Mouse (Mus musculus): Measurements from ENCODE around the gene Fes. TPM values are rescaled to one million over a fixed set of nuclear protein-coding genes. Genes with fewer than 3 reads are reported as not detected.

Fes gene
- polyA plus RNA-seq, 1 experiment from 2014 or later, result 6.2 TPM

DNA sequence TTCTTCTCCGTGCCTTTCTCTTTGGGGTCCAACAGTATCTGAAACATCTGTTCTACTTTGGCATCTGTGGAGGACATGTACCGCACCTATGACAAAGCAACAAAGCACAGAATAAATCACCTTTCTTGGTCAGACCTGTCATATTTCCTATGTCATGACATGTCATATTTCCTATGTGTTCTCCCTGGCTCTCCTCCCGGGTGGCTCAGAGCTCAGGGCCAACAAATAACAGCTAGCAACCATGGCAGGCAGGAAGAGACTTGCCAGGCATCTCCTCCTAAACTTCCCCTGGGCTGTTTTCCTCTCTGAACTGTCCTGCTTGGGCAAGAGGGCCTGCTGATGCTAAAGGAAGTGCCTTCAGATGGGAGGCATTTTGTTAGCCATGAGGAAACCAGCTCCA is 50.8 kb downstream of the Fes start:
- ATAC-seq (ENCODE audit: low read depth), result no peak
- no peak overlapping the region for H3K27ac ChIP-seq (replicated peaks)
- H3K4me2 ChIP-seq, result no peak overlapping the region
- H3K27me3 ChIP-seq, result no peaks in the 10 kb centered on the region
- WGBS, result 94% methylated on average over 3 of the region's 3 CpGs
- peaks cover 61% of the 10 kb centered on the region for H3K36me3 ChIP-seq
- no peak overlapping the region for H3K9ac ChIP-seq
- H3K9me3 ChIP-seq, result no peaks in the 10 kb centered on the region
- H3K4me1 ChIP-seq (replicated peaks), result peaks cover 51% of the 10 kb centered on the region
- no peak overlapping the region for H3K4me3 ChIP-seq

DNA sequence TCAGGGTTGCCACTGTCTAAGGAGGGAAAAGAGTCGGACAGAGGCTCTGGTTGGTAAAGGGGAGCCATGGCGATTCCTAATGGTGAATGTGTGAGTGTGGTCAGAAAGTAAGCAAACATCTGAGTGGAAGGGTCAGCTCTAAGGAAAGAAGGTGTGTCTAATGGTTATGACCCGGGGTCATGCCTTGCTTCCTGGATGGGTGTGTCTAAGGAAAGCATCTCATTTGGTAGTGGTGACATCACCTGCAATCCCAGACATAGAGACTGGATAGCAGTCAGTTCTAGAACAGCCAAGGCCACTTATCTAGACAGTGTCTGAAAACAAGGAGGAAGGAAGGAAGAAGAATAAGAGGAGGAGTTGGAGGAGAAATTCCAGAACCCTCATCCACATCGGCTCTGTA is 52.9 kb downstream of the Fes start:
- H3K4me1 ChIP-seq (replicated peaks), result peaks cover 34% of the 10 kb centered on the region
- H3K4me3 ChIP-seq, result no peak overlapping the region
- peaks cover 82% of the 10 kb centered on the region for H3K36me3 ChIP-seq
- WGBS, result 96% methylated on average over 4 of the region's 4 CpGs
- H3K4me2 ChIP-seq, result no peak overlapping the region
- H3K9ac ChIP-seq, result no peak overlapping the region
- no peak overlapping the region for H3K27ac ChIP-seq (replicated peaks)
- H3K27me3 ChIP-seq, result no peaks in the 10 kb centered on the region
- no peaks in the 10 kb centered on the region for H3K9me3 ChIP-seq
- ATAC-seq (ENCODE audit: low read depth), result no peak

DNA sequence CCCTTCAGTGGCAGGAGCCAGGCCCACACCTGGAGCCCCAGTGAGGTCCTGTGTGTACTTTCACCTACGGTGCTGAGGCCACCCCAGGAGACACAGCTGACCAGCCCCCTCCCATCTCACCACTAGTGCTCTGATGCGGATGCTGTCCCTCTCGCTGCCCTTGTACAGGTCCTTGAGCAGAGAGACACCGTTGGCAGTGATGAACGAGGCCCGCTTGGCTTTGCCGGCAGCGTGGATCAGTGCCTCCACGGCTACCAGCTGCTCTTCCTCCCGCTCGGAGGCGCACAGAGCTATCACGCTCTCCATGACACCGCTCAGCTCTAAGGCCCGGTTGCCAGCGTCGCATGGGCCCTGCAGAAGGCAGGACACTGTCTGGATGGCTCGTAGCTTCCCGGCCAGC is 56.3 kb downstream of the Fes start:
- no peak overlapping the region for H3K9ac ChIP-seq
- H3K4me3 ChIP-seq, result no peak overlapping the region
- WGBS, result 92% methylated on average over 19 of the region's 19 CpGs
- H3K9me3 ChIP-seq, result no peaks in the 10 kb centered on the region
- peaks cover 100% of the 10 kb centered on the region for H3K36me3 ChIP-seq
- no peaks in the 10 kb centered on the region for H3K27me3 ChIP-seq
- no peak overlapping the region for H3K27ac ChIP-seq (replicated peaks)
- H3K4me2 ChIP-seq, result no peak overlapping the region
- H3K4me1 ChIP-seq (replicated peaks), result peaks cover 10% of the 10 kb centered on the region
- ATAC-seq (ENCODE audit: low read depth), result no peak

DNA sequence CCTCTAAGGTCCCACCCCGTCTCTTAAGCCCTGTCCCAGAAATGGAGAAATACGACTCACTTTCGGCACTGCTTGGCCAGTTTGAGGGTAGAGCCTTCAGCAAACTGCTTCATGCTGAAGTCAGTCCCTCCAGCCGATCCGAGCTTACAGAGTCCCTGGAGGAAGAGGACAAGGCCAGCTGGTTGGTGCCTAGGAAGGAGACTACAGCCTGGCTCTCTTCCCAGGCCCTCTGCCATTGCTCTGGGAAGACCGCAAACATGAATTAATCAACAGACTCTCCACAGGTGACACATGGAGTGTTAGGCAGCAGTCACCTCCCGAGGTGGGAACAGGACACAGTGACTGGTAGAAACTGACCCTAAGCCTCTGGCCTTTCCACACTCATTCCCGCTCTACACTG is 57.5 kb downstream of the Fes start:
- no peak overlapping the region for H3K27ac ChIP-seq (replicated peaks)
- H3K4me2 ChIP-seq, result no peak overlapping the region
- H3K36me3 ChIP-seq, result peaks cover 100% of the 10 kb centered on the region
- H3K9ac ChIP-seq, result no peak overlapping the region
- no peak for ATAC-seq (ENCODE audit: low read depth)
- no peaks in the 10 kb centered on the region for H3K27me3 ChIP-seq
- H3K4me1 ChIP-seq (replicated peaks), result peaks cover 5% of the 10 kb centered on the region
- H3K4me3 ChIP-seq, result no peak overlapping the region
- WGBS, result 88% methylated on average over 8 of the region's 8 CpGs
- H3K9me3 ChIP-seq, result no peaks in the 10 kb centered on the region

Other genes starting within 250 kb of the Fes start
- 22.1 and 23.2 TPM in 2 replicates for gene Sema4b, start 201.1 kb downstream of the Fes start, polyA plus RNA-seq (2015; fragmentation: Nextera tagmentation; extraction: Ambion mirVana)
- gene Cib1, start 155.1 kb downstream of the Fes start, polyA plus RNA-seq (2015; fragmentation: Nextera tagmentation; extraction: Ambion mirVana), result 31.0 and 34.6 TPM in 2 replicates
- gene Gdpgp1, start 155.1 kb downstream of the Fes start, polyA plus RNA-seq (2015; fragmentation: Nextera tagmentation; extraction: Ambion mirVana), result 4.5 TPM in 2 replicates
- gene Ttll13, start 141.6 kb downstream of the Fes start, polyA plus RNA-seq (2015; fragmentation: Nextera tagmentation; extraction: Ambion mirVana), result 1.6 and 2.8 TPM in 2 replicates
- gene Ngrn, start 126.7 kb downstream of the Fes start, polyA plus RNA-seq (2015; fragmentation: Nextera tagmentation; extraction: Ambion mirVana), result 57.5 and 62.6 TPM in 2 replicates
- gene Vps33b, start 118.3 kb downstream of the Fes start, polyA plus RNA-seq (2015; fragmentation: Nextera tagmentation; extraction: Ambion mirVana), result 23.7 and 27.7 TPM in 2 replicates
- gene Prc1, start 93.5 kb downstream of the Fes start, polyA plus RNA-seq (2015; fragmentation: Nextera tagmentation; extraction: Ambion mirVana), result 38.3 and 48.2 TPM in 2 replicates
- 12.6 and 15.6 TPM in 2 replicates for gene Rccd1, start 63.5 kb downstream of the Fes start, polyA plus RNA-seq (2015; fragmentation: Nextera tagmentation; extraction: Ambion mirVana)
- 61.3 and 61.7 TPM in 2 replicates for gene Unc45a, start 46.9 kb downstream of the Fes start, polyA plus RNA-seq (2015; fragmentation: Nextera tagmentation; extraction: Ambion mirVana)
- 22.0 and 24.7 TPM in 2 replicates for gene Hddc3, start 44.8 kb downstream of the Fes start, polyA plus RNA-seq (2015; fragmentation: Nextera tagmentation; extraction: Ambion mirVana)
- 23.6 and 24.8 TPM in 2 replicates for gene Man2a2, start 16.6 kb downstream of the Fes start, polyA plus RNA-seq (2015; fragmentation: Nextera tagmentation; extraction: Ambion mirVana)
- 4.3 and 4.7 TPM in 2 replicates for gene Furin, start 17.5 kb upstream of the Fes start, polyA plus RNA-seq (2015; fragmentation: Nextera tagmentation; extraction: Ambion mirVana)
- 11.8 and 13.9 TPM in 2 replicates for gene Blm, start 147.2 kb upstream of the Fes start, polyA plus RNA-seq (2015; fragmentation: Nextera tagmentation; extraction: Ambion mirVana)